Comparison of ENCODE assay signal across 13 mouse cellular contexts in the genomic region with DNA sequence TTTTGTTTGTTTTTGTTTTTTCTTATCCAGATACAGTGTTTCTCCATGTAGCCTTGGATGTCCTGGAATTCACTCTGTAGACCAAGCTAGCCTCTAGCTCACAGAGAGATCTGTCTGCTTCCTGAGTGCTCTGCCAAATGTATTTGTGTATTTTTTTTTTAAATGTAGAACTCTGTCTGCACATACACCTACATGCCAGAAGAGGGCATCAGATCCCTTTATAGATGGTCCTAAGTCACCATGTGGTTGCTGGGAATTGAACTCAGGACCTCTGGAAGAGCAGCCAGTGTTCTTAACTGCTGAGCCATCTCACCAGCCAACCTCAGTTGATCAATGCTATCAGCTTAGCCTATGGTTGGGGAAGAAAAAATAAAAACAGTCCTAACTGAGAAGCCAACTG.
A peak's percentile ranks its signal among the peaks of the same experiment; 100 is the strongest.
DNase-seq lines count a peak whose midpoint lies in the region; ATAC-seq and TF ChIP-seq lines count a peak whose summit lies in the region.
"Had no signal": no experiment of that assay in that cellular context is flagged by ENCODE, and none has a peak within 500 bp of the region (broad histone marks: within the 10 kb centered on the region; RNA-seq: fewer than 3 reads in every experiment).

No protein-coding gene starts in this region.

- ATAC-seq in inflammation-experienced regulatory T-cells, adult 6 months: no peak

- no peak overlapping the region for H3K4me3 ChIP-seq in left cerebral cortex, adult 2 months
- no peak overlapping the region for H3K4me3 ChIP-seq in ES-Bruce4 (ENCODE audit: low read depth, low read length)
- H3K4me3 ChIP-seq in embryonic facial prominence, embryonic 10.5 days: no peak overlapping the region
- H3K4me3 ChIP-seq: myocyte had no signal

- no peak overlapping the region for H3K9ac ChIP-seq in ES-Bruce4 (ENCODE audit: low read depth, poor library complexity, severe bottlenecking)

- peak; percentile 30 for TF ChIP-seq CTCF in left cerebral cortex, adult 2 months (IDR thresholded peaks at IDR 0.05)
- TF ChIP-seq CTCF in ES-Bruce4 (IDR thresholded peaks at IDR 0.05; ENCODE audit: low read depth, low read length): peak; percentile 4

- no peaks in the 10 kb centered on the region for H3K4me1 ChIP-seq in ES-Bruce4 (ENCODE audit: control insufficient read depth, insufficient read depth, low read length)
- H3K4me1 ChIP-seq in embryonic facial prominence, embryonic 10.5 days: no peaks in the 10 kb centered on the region

- no peak for TF ChIP-seq POLR2A in ES-Bruce4 (IDR thresholded peaks at IDR 0.05; ENCODE audit: insufficient read depth, low read length)

- peak; percentile 22 for DNase-seq in embryo, embryonic 10 days (ENCODE audit: low spot score)
- no peak for DNase-seq in embryo, embryonic 9.5 days (ENCODE audit: extremely low spot score)
- no peak for DNase-seq in left cerebral cortex, adult 2 months (ENCODE audit: extremely low spot score in 1 of 2, low spot score in 2 of 2)
- DNase-seq in left cerebral cortex, postnatal 25 days (ENCODE audit: low spot score in 2 of 2): no peak
- DNase-seq in embryo, embryonic 11 days: peak; percentile 4
- no peak for DNase-seq in embryonic facial prominence, embryonic 10.5 days (ENCODE audit: low spot score)
- DNase-seq: B cell, adult 2 months; cerebellum, adult 11-12 months; heart, postnatal 36 days; kidney, adult 18-20 months had no signal

- no peaks in the 10 kb centered on the region for H3K9me3 ChIP-seq in ES-Bruce4 (replicated peaks; ENCODE audit: control insufficient read depth, insufficient read depth, low read length, poor library complexity, severe bottlenecking)
- no peaks in the 10 kb centered on the region for H3K9me3 ChIP-seq in embryonic facial prominence, embryonic 10.5 days

- H3K27ac ChIP-seq in left cerebral cortex, adult 2 months: no peak overlapping the region
- no peak overlapping the region for H3K27ac ChIP-seq in ES-Bruce4 (ENCODE audit: insufficient read depth, low read length)
- H3K27ac ChIP-seq in embryonic facial prominence, embryonic 10.5 days (replicated peaks): no peak overlapping the region

- H3K36me3 ChIP-seq in ES-Bruce4 (ENCODE audit: control insufficient read depth, insufficient read depth, low read length, poor library complexity, severe bottlenecking): peaks cover 11% of the 10 kb centered on the region
- H3K36me3 ChIP-seq in embryonic facial prominence, embryonic 10.5 days (replicated peaks): peaks cover 98% of the 10 kb centered on the region

- H3K27me3 ChIP-seq in ES-Bruce4 (ENCODE audit: control insufficient read depth, insufficient read depth, low read length, poor library complexity, severe bottlenecking): no peaks in the 10 kb centered on the region
- H3K27me3 ChIP-seq in embryonic facial prominence, embryonic 10.5 days (replicated peaks; ENCODE audit: low read depth, poor library complexity, severe bottlenecking): no peaks in the 10 kb centered on the region

- intact Hi-C loops in left cerebral cortex, adult 2 months (cut with DNase I): no loop called here
- intact Hi-C loops in left cerebral cortex, postnatal 25 days (cut with DNase I): loop anchor here (2.0 kb wide), 1 partner anchor 194 kb away; no protein-coding TSS in a partner anchor

- no peak for TF ChIP-seq EP300 in ES-Bruce4 (IDR thresholded peaks at IDR 0.05; ENCODE audit: insufficient read depth, low read depth, low read length)

Comparison
In these comparisons a context has a peak if more than half of its experiments do, and no peak if none do; other contexts are left out.
1. DNase-seq: peak in embryo, embryonic 10 days (single experiment) and embryo, embryonic 11 days (single experiment); none in embryo, embryonic 9.5 days (single experiment), left cerebral cortex, adult 2 months (0 of 2), left cerebral cortex, postnatal 25 days (0 of 2) and embryonic facial prominence, embryonic 10.5 days (single experiment).